In the genomic region with DNA sequence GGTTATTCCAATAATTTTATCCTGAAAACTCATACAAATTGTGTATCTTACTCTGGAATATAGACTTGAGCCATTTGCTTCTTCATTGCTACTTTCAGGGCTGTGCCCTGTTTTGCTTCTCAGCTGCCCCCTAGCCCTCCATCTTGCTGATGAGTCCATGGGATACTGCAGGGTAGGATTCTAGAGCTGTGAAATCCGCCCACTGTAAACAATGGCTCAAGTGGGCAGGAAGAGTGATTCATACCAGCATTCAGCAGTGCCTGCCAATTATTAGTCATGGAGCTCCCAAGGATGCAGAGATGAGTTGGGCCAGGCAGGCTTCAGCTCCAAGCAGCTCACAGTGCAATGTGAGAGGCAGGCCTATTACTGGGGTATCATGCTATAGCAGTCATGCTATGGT, we compare ENCODE assay signal across 10 mouse cellular contexts.
DNase-seq lines count a peak whose midpoint lies in the region; ATAC-seq lines count a peak whose summit lies in the region.
"Had no signal": no experiment of that assay in that cellular context is flagged by ENCODE, and none has a peak within 500 bp of the region (broad histone marks: within the 10 kb centered on the region; RNA-seq: fewer than 3 reads in every experiment).

No protein-coding gene starts in this region.

- no peak overlapping the region for H3K9ac ChIP-seq in hindbrain, embryonic 15.5 days
- H3K9ac ChIP-seq: kidney, embryonic 15.5 days had no signal

- WGBS in hindbrain, embryonic 15.5 days: 66% methylated on average over 1 of the region's 1 CpGs
- 85% methylated on average over 1 of the region's 1 CpGs for WGBS in hindbrain, embryonic 10.5 days

- H3K36me3 ChIP-seq in hindbrain, embryonic 15.5 days: no peaks in the 10 kb centered on the region
- no peaks in the 10 kb centered on the region for H3K36me3 ChIP-seq in hindbrain, embryonic 10.5 days
- H3K36me3 ChIP-seq: kidney, embryonic 15.5 days had no signal

- no peak overlapping the region for H3K4me3 ChIP-seq in hindbrain, embryonic 15.5 days
- H3K4me3 ChIP-seq in hindbrain, embryonic 10.5 days: no peak overlapping the region
- H3K4me3 ChIP-seq: kidney, embryonic 15.5 days had no signal

- H3K27ac ChIP-seq in hindbrain, embryonic 15.5 days (replicated peaks): no peak overlapping the region
- H3K27ac ChIP-seq in hindbrain, embryonic 10.5 days: no peak overlapping the region
- H3K27ac ChIP-seq: kidney, embryonic 15.5 days; macrophage had no signal

- no peaks in the 10 kb centered on the region for H3K9me3 ChIP-seq in hindbrain, embryonic 15.5 days
- H3K9me3 ChIP-seq in hindbrain, embryonic 10.5 days: no peaks in the 10 kb centered on the region
- H3K9me3 ChIP-seq: kidney, embryonic 15.5 days had no signal

- H3K27me3 ChIP-seq in hindbrain, embryonic 15.5 days: no peaks in the 10 kb centered on the region
- no peaks in the 10 kb centered on the region for H3K27me3 ChIP-seq in hindbrain, embryonic 10.5 days (ENCODE audit: insufficient read depth, poor library complexity, severe bottlenecking)
- H3K27me3 ChIP-seq: kidney, embryonic 15.5 days had no signal

- peaks cover 10% of the 10 kb centered on the region; the same call in 1 of the 2 replicates for H3K4me1 ChIP-seq in hindbrain, embryonic 15.5 days (replicated peaks)
- H3K4me1 ChIP-seq in hindbrain, embryonic 10.5 days (replicated peaks): no peaks in the 10 kb centered on the region
- H3K4me1 ChIP-seq: kidney, embryonic 15.5 days had no signal

- peak; percentile 29; the same call in 1 of the 2 replicates for ATAC-seq in hindbrain, embryonic 15.5 days (ENCODE audit: low FRiP score, low read depth)
- no peak for ATAC-seq in monocyte, adult 5-6 weeks (replicated peaks; ENCODE audit: insufficient number of reproducible peaks, low FRiP score, low TSS enrichment, poor library complexity, severe bottlenecking)

- no peak for DNase-seq in hindbrain, embryonic 10.5 days (ENCODE audit: low spot score)
- DNase-seq in right cerebral cortex, adult 2 months (ENCODE audit: low spot score in 2 of 2): peak; percentile 62 to 67
- no peak for DNase-seq in right cerebral cortex, postnatal 10 days (ENCODE audit: low spot score in 2 of 2)
- peak; percentile 81 for DNase-seq in brain, adult 2 months (ENCODE audit: low read depth, low spot score)
- DNase-seq in T-cell, adult 2 months (ENCODE audit: low spot score): no peak
- DNase-seq: cerebellum, adult 8-10 months had no signal

- no peak overlapping the region for H3K4me2 ChIP-seq in hindbrain, embryonic 15.5 days
- H3K4me2 ChIP-seq: kidney, embryonic 15.5 days had no signal

Comparison
In these comparisons a context has a peak if more than half of its experiments do, and no peak if none do; other contexts are left out.
1. DNase-seq: peak in right cerebral cortex, adult 2 months (2 of 2) and brain, adult 2 months (single experiment); none in hindbrain, embryonic 10.5 days (single experiment), right cerebral cortex, postnatal 10 days (0 of 2) and T-cell, adult 2 months (single experiment).